Mouse (Mus musculus): Measurements from ENCODE around the gene Gm28230. TPM values are rescaled to one million over a fixed set of nuclear protein-coding genes. Genes with fewer than 3 reads are reported as not detected.

The Gm28230 gene
- total and polyA plus RNA-seq, 3 experiments, result 0.89 to 1.7 (median 1.1) TPM

GRCm38 (mm10) chr2:74739476-74739800 lies 12.9 kb downstream of the Gm28230 start:
- TF ChIP-seq PAX5 (IDR thresholded peaks at IDR 0.05; ENCODE audit: low read length) (no peak), POLR2AphosphoS2 (IDR thresholded peaks at IDR 0.05; ENCODE audit: low read depth, low read length) (no peak), BHLHE40 (IDR thresholded peaks at IDR 0.05; ENCODE audit: low read depth, low read length) (no peak), MEF2A (IDR thresholded peaks at IDR 0.05; ENCODE audit: borderline replicate concordance, low read depth, low read length) (no peak), KAT2A (IDR thresholded peaks at IDR 0.05; ENCODE audit: insufficient replicate concordance, low read length) (no peak), JUND (conservative IDR thresholded peaks at IDR 0.05; ENCODE audit: low read depth, low read length) (no peak), MYC (IDR thresholded peaks at IDR 0.05; ENCODE audit: low read depth, low read length) (no peak), MAZ (IDR thresholded peaks at IDR 0.05; ENCODE audit: low read depth, low read length) (no peak), UBTF (IDR thresholded peaks at IDR 0.05; ENCODE audit: low read depth, low read length) (no peak), USF1 (IDR thresholded peaks at IDR 0.05; ENCODE audit: low read depth, low read length) (no peak), ETS1 (conservative IDR thresholded peaks at IDR 0.05; ENCODE audit: low read depth, low read length) (no peak), SIN3A (IDR thresholded peaks at IDR 0.05; ENCODE audit: low read length) (no peak), ZNF384 (IDR thresholded peaks at IDR 0.05; ENCODE audit: low read depth, low read length) (no peak), TCF12 (IDR thresholded peaks at IDR 0.05; ENCODE audit: low read depth, low read length) (no peak), TBP (conservative IDR thresholded peaks at IDR 0.05; ENCODE audit: low read depth, low read length) (no peak), NRF1 (IDR thresholded peaks at IDR 0.05; ENCODE audit: low read depth, low read length) (no peak), USF2 (conservative IDR thresholded peaks at IDR 0.05; ENCODE audit: low read depth, low read length) (no peak)
- Histone ChIP-seq H3K4me3 (replicated peaks in 1 of 3; ENCODE audit: low read depth in 2 of 3, low read length in 2 of 3, poor library complexity in 1 of 3) (no peak overlapping the region), H3K27me3 (replicated peaks) (no peaks in the 10 kb centered on the region), H3K27ac (ENCODE audit: insufficient read depth, low read depth) (no peak overlapping the region), H3K36me3 (replicated peaks in 1 of 2; ENCODE audit: control insufficient read depth in 1 of 2, insufficient read depth in 1 of 2, low read length in 1 of 2) (peaks cover 7 to 30% of the 10 kb centered on the region in 2 experiments), H3K4me1 (ENCODE audit: control insufficient read depth in 1 of 2, insufficient read depth in 2 of 2) (peaks cover 14 to 27% of the 10 kb centered on the region in 2 experiments), H3K9ac (ENCODE audit: insufficient read depth, low read depth) (no peak overlapping the region), H3K79me2 (replicated peaks; ENCODE audit: control insufficient read depth, extremely low read depth, insufficient read depth, poor library complexity, severe bottlenecking) (no peaks in the 10 kb centered on the region), H3K9me3 (replicated peaks; ENCODE audit: low read length) (peaks cover 16% of the 10 kb centered on the region), H3K4me2 (ENCODE audit: insufficient read depth, low read depth, poor library complexity, severe bottlenecking) (no peak overlapping the region; the same call in 1 of the 2 replicates)
- dilution Hi-C loops (cut with MboI; ENCODE audit: extremely low pct_ligation_motif_present, extremely low pct_unique_long_range_greater_than_20kb, low sequenced_read_pairs), result no loop called here
- in situ Hi-C loops (cut with MboI; ENCODE audit: low pct_ligation_motif_present, low pct_unique_long_range_greater_than_20kb, low sequenced_read_pairs), result no loop called here
- no peak for DNase-seq (ENCODE audit: extremely low read depth)

DNA sequence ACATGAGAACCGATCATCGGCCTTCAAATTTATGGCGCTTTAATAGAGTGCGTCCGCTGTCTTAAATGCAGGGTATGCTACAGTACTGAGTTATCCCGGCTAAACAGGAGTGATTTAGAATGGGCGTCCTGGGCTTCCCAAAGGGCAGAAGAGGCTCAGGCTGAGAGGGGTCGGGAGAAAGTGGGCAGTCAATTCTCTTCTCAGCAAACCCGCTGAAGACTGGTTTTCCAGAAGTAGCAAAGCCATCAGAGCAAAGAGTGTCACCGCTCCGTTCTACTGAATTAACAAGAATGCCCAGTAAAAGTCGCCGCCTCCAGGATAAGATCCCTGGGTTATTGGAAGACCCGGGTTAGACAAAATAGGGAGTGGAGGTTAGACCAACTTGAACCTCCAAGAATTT lies 13.3 kb downstream of the Gm28230 start:
- H3K27me3 ChIP-seq (replicated peaks), result no peaks in the 10 kb centered on the region
- peaks cover 16% of the 10 kb centered on the region for H3K9me3 ChIP-seq (replicated peaks; ENCODE audit: low read length)
- H3K79me2 ChIP-seq (replicated peaks; ENCODE audit: control insufficient read depth, extremely low read depth, insufficient read depth, poor library complexity, severe bottlenecking), result no peaks in the 10 kb centered on the region
- H3K4me3 ChIP-seq (replicated peaks in 1 of 3; ENCODE audit: low read depth in 2 of 3, low read length in 2 of 3, poor library complexity in 1 of 3), result no peak overlapping the region
- peaks cover 14 to 27% of the 10 kb centered on the region in 2 experiments for H3K4me1 ChIP-seq (ENCODE audit: control insufficient read depth in 1 of 2, insufficient read depth in 2 of 2)
- peaks cover 7 to 26% of the 10 kb centered on the region in 2 experiments for H3K36me3 ChIP-seq (replicated peaks in 1 of 2; ENCODE audit: control insufficient read depth in 1 of 2, insufficient read depth in 1 of 2, low read length in 1 of 2)
- H3K9ac ChIP-seq (ENCODE audit: insufficient read depth, low read depth), result no peak overlapping the region
- H3K27ac ChIP-seq (ENCODE audit: insufficient read depth, low read depth), result no peak overlapping the region
- no peak for DNase-seq (ENCODE audit: extremely low read depth)
- TF ChIP-seq TCF12 (IDR thresholded peaks at IDR 0.05; ENCODE audit: low read depth, low read length) (no peak), NRF1 (IDR thresholded peaks at IDR 0.05; ENCODE audit: low read depth, low read length) (no peak), NELFE (IDR thresholded peaks at IDR 0.05; ENCODE audit: low read depth, low read length) (no peak), HCFC1 (IDR thresholded peaks at IDR 0.05; ENCODE audit: low read depth, low read length) (no peak), EP300 (IDR thresholded peaks at IDR 0.05; ENCODE audit: low read length) (no peak), MXI1 (IDR thresholded peaks at IDR 0.05; ENCODE audit: low read depth, low read length) (no peak), GABPA (IDR thresholded peaks at IDR 0.05; ENCODE audit: insufficient replicate concordance, low read depth, low read length) (no peak), POLR2AphosphoS2 (IDR thresholded peaks at IDR 0.05; ENCODE audit: low read depth, low read length) (no peak)
- no peak overlapping the region for H3K4me2 ChIP-seq (ENCODE audit: insufficient read depth, low read depth, poor library complexity, severe bottlenecking)
- dilution Hi-C loops (cut with MboI; ENCODE audit: extremely low pct_ligation_motif_present, extremely low pct_unique_long_range_greater_than_20kb, low sequenced_read_pairs), result no loop called here
- in situ Hi-C loops (cut with MboI; ENCODE audit: low pct_ligation_motif_present, low pct_unique_long_range_greater_than_20kb, low sequenced_read_pairs), result no loop called here
